Mouse (Mus musculus) adrenal gland, adult (tissue): ENCODE measurements around the gene Ispd.

Experiments
- DNase-seq, 2 experiments: peaks; one replicate each; pipeline ENCODE4 v3.0.0; 2022 to 2023; ENCODE audit warnings: low spot score in 1 of 2; ENCODE audit not compliant: inconsistent age in 2 of 2

The Ispd gene

GRCm38 (mm10) chr12:36554697-36555096 is 173.4 kb downstream of the Ispd start:
- no peak for DNase-seq

GRCm38 (mm10) chr12:36564146-36564545 is 182.9 kb downstream of the Ispd start:
- no peak for DNase-seq

- DNase-seq, result no peak
Measured at GRCm38 (mm10) chr12:36566974-36567373, 185.7 kb downstream of the Ispd start.

GRCm38 (mm10) chr12:36570414-36571095 is 189.3 kb downstream of the Ispd start:
- DNase-seq, result no peak

- no peak for DNase-seq
Measured at GRCm38 (mm10) chr12:36584828-36585227, 203.6 kb downstream of the Ispd start.

GRCm38 (mm10) chr12:36597539-36598250 is 216.4 kb downstream of the Ispd start:
- DNase-seq, result no peak

GRCm38 (mm10) chr12:36621960-36622736 is 240.9 kb downstream of the Ispd start:
- no peak for DNase-seq

GRCm38 (mm10) chr12:36627204-36627603 is 246.0 kb downstream of the Ispd start:
- DNase-seq, result no peak

GRCm38 (mm10) chr12:36632427-36632826 is 251.2 kb downstream of the Ispd start:
- no peak for DNase-seq

GRCm38 (mm10) chr12:36647514-36647913 is 266.3 kb downstream of the Ispd start:
- no peak for DNase-seq

- no peak for DNase-seq
Measured at GRCm38 (mm10) chr12:36662496-36662895, 281.2 kb downstream of the Ispd start.

GRCm38 (mm10) chr12:36664783-36665182 is 283.5 kb downstream of the Ispd start:
- DNase-seq, result no peak

GRCm38 (mm10) chr12:36666771-36667170 is 285.5 kb downstream of the Ispd start:
- DNase-seq, result no peak

- DNase-seq, result no peak
Measured at GRCm38 (mm10) chr12:36670164-36670908, 289.1 kb downstream of the Ispd start.

GRCm38 (mm10) chr12:36670915-36671579 is 289.8 kb downstream of the Ispd start:
- peak in 1 of 2 experiments; percentile 56 for DNase-seq

GRCm38 (mm10) chr12:36674481-36674880 is 293.2 kb downstream of the Ispd start:
- no peak for DNase-seq

- DNase-seq, result no peak
Measured at GRCm38 (mm10) chr12:36678220-36678619, 297.0 kb downstream of the Ispd start.

- DNase-seq, result no peak
Measured at GRCm38 (mm10) chr12:36680883-36681505, 299.7 kb downstream of the Ispd start.

GRCm38 (mm10) chr12:36681779-36682178 is 300.5 kb downstream of the Ispd start:
- DNase-seq, result no peak

GRCm38 (mm10) chr12:36694072-36694471 is 312.8 kb downstream of the Ispd start:
- no peak for DNase-seq
